Mouse (Mus musculus): Measurements from ENCODE around the gene Sema7a.

GRCm38 (mm10) chr9:57992060-57992459, 52.1 kb downstream of the Sema7a start:
- TF ChIP-seq CTCF (IDR thresholded peaks at IDR 0.05; ENCODE audit: low read depth, low read length) (no peak), POLR2A (IDR thresholded peaks at IDR 0.05; ENCODE audit: extremely low read depth, insufficient read depth, low read length) (no peak)

Measured in liver, adult 2 months (tissue).